Mouse (Mus musculus): Measurements from ENCODE around the gene Cyp4f18. TPM values are rescaled to one million over a fixed set of nuclear protein-coding genes. Genes with fewer than 3 reads are reported as not detected.
"Not testable (repeated sequence)": the region's sequence is repeated elsewhere in the genome, so short reads cannot be mapped to it uniquely, and the experiment has no call there.

Gene Cyp4f18
- polyA plus RNA-seq, 1 experiment from 2014 or later: 0.36 TPM

DNA sequence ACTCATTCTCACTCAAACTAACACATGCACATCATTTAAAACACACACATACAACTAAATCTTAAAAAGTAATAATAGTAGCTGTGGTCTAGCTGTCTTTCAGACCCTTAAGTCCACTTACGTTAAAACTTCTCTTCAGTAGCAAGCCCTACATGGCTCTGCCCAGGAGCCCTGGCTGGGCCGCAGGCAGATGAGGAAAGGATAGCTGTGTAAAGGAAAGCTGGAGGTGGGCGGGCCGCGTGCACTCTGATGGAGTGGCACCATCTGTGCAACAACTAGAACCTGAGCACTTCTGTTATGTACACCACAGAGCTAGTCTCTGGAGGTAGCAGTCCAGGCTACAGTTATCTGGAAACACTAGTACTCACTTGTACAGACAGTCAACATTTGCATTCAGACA, 42.2 kb downstream of the Cyp4f18 start:
- Histone ChIP-seq H3K9me3 (ENCODE audit: control insufficient read depth, low read length) (no peaks in the 10 kb centered on the region), H3K4me2 (ENCODE audit: low read depth) (no peak overlapping the region), H3K4me1 (ENCODE audit: control insufficient read depth, insufficient read depth, low read length) (no peaks in the 10 kb centered on the region), H3K27ac (ENCODE audit: low read depth, low read length) (no peak overlapping the region), H3K36me3 (ENCODE audit: control insufficient read depth, insufficient read depth, low read length) (peaks cover 21% of the 10 kb centered on the region), H3K27me3 (ENCODE audit: control insufficient read depth, insufficient read depth, low read length) (no peaks in the 10 kb centered on the region), H3K9ac (ENCODE audit: low read length) (no peak overlapping the region), H3K4me3 (ENCODE audit: low read depth, low read length) (no peak overlapping the region)
- ATAC-seq (ENCODE audit: insufficient read depth, low FRiP score, low TSS enrichment) (no peak), DNase-seq (ENCODE audit: low spot score) (no peak)
- WGBS: over 99% methylated on average over 5 of the region's 5 CpGs

DNA sequence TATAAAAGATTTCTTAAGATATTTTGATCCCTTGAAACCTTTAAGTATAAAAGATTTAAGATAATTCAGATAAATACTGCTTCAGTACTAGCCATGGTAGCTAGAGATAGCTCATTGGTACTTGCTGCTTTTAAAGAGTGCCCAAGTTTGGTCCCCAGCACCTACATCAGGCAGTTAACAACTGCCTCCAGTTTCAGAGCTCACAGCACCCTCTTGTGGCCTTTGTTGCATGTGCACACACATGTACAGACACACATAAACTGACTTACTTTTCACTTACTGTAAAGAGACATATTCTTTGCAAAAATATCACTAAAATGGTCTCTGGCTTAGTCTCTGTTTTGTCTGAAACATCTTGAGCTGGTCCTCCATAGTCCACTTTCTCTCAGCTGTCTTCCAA, 43.0 kb downstream of the Cyp4f18 start:
- Histone ChIP-seq H3K4me1 (ENCODE audit: control insufficient read depth, insufficient read depth, low read length) (no peaks in the 10 kb centered on the region), H3K27ac (ENCODE audit: low read depth, low read length) (no peak overlapping the region), H3K36me3 (ENCODE audit: control insufficient read depth, insufficient read depth, low read length) (peaks cover 21% of the 10 kb centered on the region), H3K27me3 (ENCODE audit: control insufficient read depth, insufficient read depth, low read length) (no peaks in the 10 kb centered on the region), H3K9ac (ENCODE audit: low read length) (no peak overlapping the region), H3K4me3 (ENCODE audit: low read depth, low read length) (no peak overlapping the region), H3K4me2 (ENCODE audit: low read depth) (no peak overlapping the region), H3K9me3 (ENCODE audit: control insufficient read depth, low read length) (no peaks in the 10 kb centered on the region)
- ATAC-seq (ENCODE audit: insufficient read depth, low FRiP score, low TSS enrichment) (no peak), DNase-seq (ENCODE audit: low spot score) (no peak)

DNA sequence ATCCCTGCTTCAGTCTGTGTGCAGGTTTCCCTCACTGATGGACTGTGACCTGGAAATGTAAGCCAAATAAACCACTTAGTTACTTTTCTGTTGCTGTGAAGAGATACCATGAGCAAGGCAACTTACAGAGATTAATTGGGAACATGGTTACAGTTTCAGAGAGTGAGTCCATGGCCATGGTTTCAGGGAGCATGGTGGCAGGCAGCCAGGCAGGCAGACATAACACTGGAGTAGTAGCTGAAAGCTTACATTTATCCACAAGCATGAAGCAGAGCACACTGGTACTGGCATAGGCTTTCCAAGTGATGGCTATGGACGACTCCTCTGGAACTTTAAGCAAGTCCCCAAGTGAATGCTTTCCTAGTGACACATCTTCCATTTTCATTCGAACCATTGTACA, 44.3 kb downstream of the Cyp4f18 start:
- Histone ChIP-seq H3K27me3 (ENCODE audit: control insufficient read depth, insufficient read depth, low read length) (no peaks in the 10 kb centered on the region), H3K9ac (ENCODE audit: low read length) (no peak overlapping the region), H3K4me3 (ENCODE audit: low read depth, low read length) (no peak overlapping the region), H3K36me3 (ENCODE audit: control insufficient read depth, insufficient read depth, low read length) (peaks cover 21% of the 10 kb centered on the region), H3K4me1 (ENCODE audit: control insufficient read depth, insufficient read depth, low read length) (no peaks in the 10 kb centered on the region), H3K4me2 (ENCODE audit: low read depth) (no peak overlapping the region), H3K9me3 (ENCODE audit: control insufficient read depth, low read length) (no peaks in the 10 kb centered on the region), H3K27ac (ENCODE audit: low read depth, low read length) (no peak overlapping the region)
- ATAC-seq (ENCODE audit: insufficient read depth, low FRiP score, low TSS enrichment): no peak
- no peak for DNase-seq (ENCODE audit: low spot score)
- WGBS: 83% methylated on average over 2 of the region's 2 CpGs

GRCm38 (mm10) chr8:71964051-71964450, 45.4 kb downstream of the Cyp4f18 start:
- no peak overlapping the region for H3K4me3 ChIP-seq (ENCODE audit: low read depth, low read length)
- H3K27me3 ChIP-seq (ENCODE audit: control insufficient read depth, insufficient read depth, low read length): no peaks in the 10 kb centered on the region
- H3K4me1 ChIP-seq (ENCODE audit: control insufficient read depth, insufficient read depth, low read length): no peaks in the 10 kb centered on the region
- H3K36me3 ChIP-seq (ENCODE audit: control insufficient read depth, insufficient read depth, low read length): peaks cover 21% of the 10 kb centered on the region
- H3K9ac ChIP-seq (ENCODE audit: low read length): no peak overlapping the region
- H3K27ac ChIP-seq (ENCODE audit: low read depth, low read length): no peak overlapping the region
- no peaks in the 10 kb centered on the region for H3K9me3 ChIP-seq (ENCODE audit: control insufficient read depth, low read length)
- DNase-seq (ENCODE audit: low spot score) (no peak), ATAC-seq (ENCODE audit: insufficient read depth, low FRiP score, low TSS enrichment) (no peak)
- 92% methylated on average over 3 of the region's 3 CpGs for WGBS
- H3K4me2 ChIP-seq (ENCODE audit: low read depth): no peak overlapping the region

DNA sequence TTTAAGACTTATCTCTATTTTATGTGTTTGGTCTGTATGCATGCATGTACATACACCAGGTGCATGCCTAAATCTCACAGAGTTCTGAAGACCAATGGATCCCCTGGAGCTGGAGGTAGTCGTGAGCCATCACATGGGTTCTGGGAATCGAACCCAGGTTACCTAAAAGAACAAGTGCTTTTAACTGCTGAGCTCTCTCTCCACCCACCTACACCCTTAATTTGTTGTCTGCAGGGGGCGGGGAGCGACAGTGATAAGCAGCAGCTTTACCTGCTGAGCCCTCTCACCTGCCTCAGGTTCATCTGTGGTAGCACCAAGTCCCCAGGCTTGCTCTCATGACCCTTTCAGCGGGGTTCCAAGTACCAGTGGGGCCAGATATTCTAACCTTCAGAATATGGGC, 47.6 kb downstream of the Cyp4f18 start:
- no peak overlapping the region for H3K9ac ChIP-seq (ENCODE audit: low read length)

DNA sequence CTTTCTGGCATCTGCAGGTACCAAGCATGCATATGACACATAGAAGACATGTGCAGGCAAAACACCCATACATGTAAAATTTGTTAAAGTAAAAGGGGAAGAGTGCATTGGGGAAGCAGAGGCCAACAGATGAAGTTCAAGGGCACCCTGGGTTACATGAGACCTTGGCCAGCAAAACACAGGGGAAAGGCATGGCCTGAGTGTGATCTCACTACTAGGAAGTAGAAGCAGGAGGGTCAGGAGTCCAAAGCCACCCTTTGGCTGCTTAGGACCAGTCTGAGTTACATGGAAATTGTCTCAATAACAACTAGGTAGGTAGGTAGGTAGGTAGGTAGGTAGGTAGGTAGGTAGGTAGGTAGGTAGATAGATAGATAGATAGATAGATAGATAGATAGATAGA, 48.9 kb downstream of the Cyp4f18 start:
- H3K27me3 ChIP-seq (ENCODE audit: control insufficient read depth, insufficient read depth, low read length): no peaks in the 10 kb centered on the region
- H3K9me3 ChIP-seq (ENCODE audit: control insufficient read depth, low read length): no peaks in the 10 kb centered on the region
- no peak overlapping the region for H3K4me3 ChIP-seq (ENCODE audit: low read depth, low read length)
- peaks cover 6% of the 10 kb centered on the region for H3K36me3 ChIP-seq (ENCODE audit: control insufficient read depth, insufficient read depth, low read length)
- H3K27ac ChIP-seq (ENCODE audit: low read depth, low read length): no peak overlapping the region
- DNase-seq (ENCODE audit: low spot score) (no peak), ATAC-seq (ENCODE audit: insufficient read depth, low FRiP score, low TSS enrichment) (no peak)
- no peak overlapping the region for H3K9ac ChIP-seq (ENCODE audit: low read length)
- no peaks in the 10 kb centered on the region for H3K4me1 ChIP-seq (ENCODE audit: control insufficient read depth, insufficient read depth, low read length)
- no peak overlapping the region for H3K4me2 ChIP-seq (ENCODE audit: low read depth)

More for the DNA sequence above, 47.6 kb downstream of the Cyp4f18 start:
- Histone ChIP-seq H3K4me2 (ENCODE audit: low read depth) (no peak overlapping the region), H3K27ac (ENCODE audit: low read depth, low read length) (no peak overlapping the region), H3K4me3 (ENCODE audit: low read depth, low read length) (no peak overlapping the region), H3K27me3 (ENCODE audit: control insufficient read depth, insufficient read depth, low read length) (no peaks in the 10 kb centered on the region), H3K36me3 (ENCODE audit: control insufficient read depth, insufficient read depth, low read length) (peaks cover 13% of the 10 kb centered on the region), H3K9me3 (ENCODE audit: control insufficient read depth, low read length) (no peaks in the 10 kb centered on the region), H3K4me1 (ENCODE audit: control insufficient read depth, insufficient read depth, low read length) (no peaks in the 10 kb centered on the region)
- ATAC-seq (ENCODE audit: insufficient read depth, low FRiP score, low TSS enrichment) (no peak), DNase-seq (ENCODE audit: low spot score) (no peak)
- WGBS: 89% methylated on average over 5 of the region's 5 CpGs

DNA sequence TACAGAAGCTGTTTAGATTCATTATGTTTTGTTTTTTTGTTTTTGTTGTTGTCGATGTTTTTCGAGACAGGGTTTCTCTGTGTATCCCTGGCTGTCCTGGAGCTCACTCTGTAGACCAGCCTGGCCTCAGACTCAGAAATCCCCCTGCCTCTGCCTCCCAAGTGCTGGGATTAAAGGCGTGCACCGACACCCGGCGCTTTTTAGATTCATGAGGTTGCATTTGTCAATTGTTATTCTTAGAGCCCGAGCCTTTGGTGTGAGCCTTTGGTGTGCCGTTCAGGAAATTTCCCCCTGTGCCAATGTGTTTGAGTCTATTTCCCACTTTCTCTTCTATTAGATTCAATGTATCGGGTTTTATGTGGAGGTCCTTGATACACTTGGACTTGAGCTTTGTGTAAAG, 54.8 kb downstream of the Cyp4f18 start:
- Histone ChIP-seq H3K4me1 (ENCODE audit: control insufficient read depth, insufficient read depth, low read length) (peaks cover 4% of the 10 kb centered on the region; the same call in 1 of the 2 replicates), H3K4me3 (ENCODE audit: low read depth, low read length) (no peak overlapping the region), H3K36me3 (ENCODE audit: control insufficient read depth, insufficient read depth, low read length) (no peaks in the 10 kb centered on the region), H3K27ac (ENCODE audit: low read depth, low read length) (no peak overlapping the region), H3K4me2 (ENCODE audit: low read depth) (no peak overlapping the region), H3K9me3 (ENCODE audit: control insufficient read depth, low read length) (no peaks in the 10 kb centered on the region), H3K27me3 (ENCODE audit: control insufficient read depth, insufficient read depth, low read length) (no peaks in the 10 kb centered on the region), H3K9ac (ENCODE audit: low read length) (no peak overlapping the region)
- 96% methylated on average over 9 of the region's 9 CpGs for WGBS
- DNase-seq (ENCODE audit: low spot score) (no peak), ATAC-seq (ENCODE audit: insufficient read depth, low FRiP score, low TSS enrichment) (no peak)

DNA sequence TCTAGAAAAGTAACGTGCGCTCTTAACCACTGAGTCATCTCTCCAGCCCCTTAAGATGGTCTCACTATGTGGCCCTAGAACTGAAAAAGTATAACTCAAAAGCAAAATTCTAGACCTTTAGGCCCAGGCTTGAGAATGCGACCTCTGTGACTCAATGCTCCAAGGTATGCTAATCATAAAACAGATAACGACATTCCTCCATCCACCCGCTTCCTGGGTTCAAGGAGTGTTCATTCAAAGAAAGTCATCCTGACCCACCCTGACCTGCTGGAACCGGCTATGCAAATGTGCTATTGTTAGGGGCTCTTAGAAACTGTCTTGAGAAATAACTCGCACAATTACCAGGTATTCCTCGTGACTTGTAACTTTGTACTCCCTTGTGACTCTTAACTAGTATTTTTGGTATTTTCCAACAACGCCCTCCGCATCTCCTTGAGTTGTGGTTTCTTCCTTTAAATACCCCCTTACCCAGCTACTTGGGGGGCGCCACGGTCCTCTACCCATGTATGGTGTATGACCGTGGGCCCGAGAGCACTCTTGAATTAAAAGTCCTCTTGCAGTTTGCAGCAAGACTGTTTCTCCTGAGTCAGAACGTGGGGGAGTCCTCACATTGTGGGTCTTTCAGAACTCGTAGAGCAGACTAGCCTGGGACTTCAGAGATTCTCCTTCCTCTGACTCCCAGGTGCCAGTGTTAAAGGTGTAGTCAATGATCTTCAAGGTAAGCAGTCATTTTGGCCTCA, 56.3 kb downstream of the Cyp4f18 start:
- not testable (repeated sequence) for H3K27me3 ChIP-seq (ENCODE audit: control insufficient read depth, insufficient read depth, low read length); H3K4me3 ChIP-seq (ENCODE audit: low read depth, low read length); H3K4me2 ChIP-seq (ENCODE audit: low read depth); H3K9me3 ChIP-seq (ENCODE audit: control insufficient read depth, low read length); H3K9ac ChIP-seq (ENCODE audit: low read length); H3K36me3 ChIP-seq (ENCODE audit: control insufficient read depth, insufficient read depth, low read length); DNase-seq (ENCODE audit: low spot score); H3K27ac ChIP-seq (ENCODE audit: low read depth, low read length); H3K4me1 ChIP-seq (ENCODE audit: control insufficient read depth, insufficient read depth, low read length); ATAC-seq (ENCODE audit: insufficient read depth, low FRiP score, low TSS enrichment)
- 94% methylated on average over 16 of the region's 16 CpGs for WGBS

- no peak overlapping the region for H3K4me3 ChIP-seq (ENCODE audit: low read depth, low read length)
- H3K27me3 ChIP-seq (ENCODE audit: control insufficient read depth, insufficient read depth, low read length): no peaks in the 10 kb centered on the region
- no peak overlapping the region for H3K4me2 ChIP-seq (ENCODE audit: low read depth)
- peaks cover 4% of the 10 kb centered on the region; the same call in 1 of the 2 replicates for H3K4me1 ChIP-seq (ENCODE audit: control insufficient read depth, insufficient read depth, low read length)
- WGBS: 90% methylated on average over 1 of the region's 1 CpGs
- no peaks in the 10 kb centered on the region for H3K36me3 ChIP-seq (ENCODE audit: control insufficient read depth, insufficient read depth, low read length)
- no peak overlapping the region for H3K27ac ChIP-seq (ENCODE audit: low read depth, low read length)
- DNase-seq (ENCODE audit: low spot score) (no peak), ATAC-seq (ENCODE audit: insufficient read depth, low FRiP score, low TSS enrichment) (no peak)
- H3K9me3 ChIP-seq (ENCODE audit: control insufficient read depth, low read length): no peaks in the 10 kb centered on the region
- H3K9ac ChIP-seq (ENCODE audit: low read length): no peak overlapping the region
These were observed 56.9 kb downstream of the Cyp4f18 start for GRCm38 (mm10) chr8:71952489-71952888.
